ENCODE assay signal across 23 mouse cellular contexts in the genomic region with DNA sequence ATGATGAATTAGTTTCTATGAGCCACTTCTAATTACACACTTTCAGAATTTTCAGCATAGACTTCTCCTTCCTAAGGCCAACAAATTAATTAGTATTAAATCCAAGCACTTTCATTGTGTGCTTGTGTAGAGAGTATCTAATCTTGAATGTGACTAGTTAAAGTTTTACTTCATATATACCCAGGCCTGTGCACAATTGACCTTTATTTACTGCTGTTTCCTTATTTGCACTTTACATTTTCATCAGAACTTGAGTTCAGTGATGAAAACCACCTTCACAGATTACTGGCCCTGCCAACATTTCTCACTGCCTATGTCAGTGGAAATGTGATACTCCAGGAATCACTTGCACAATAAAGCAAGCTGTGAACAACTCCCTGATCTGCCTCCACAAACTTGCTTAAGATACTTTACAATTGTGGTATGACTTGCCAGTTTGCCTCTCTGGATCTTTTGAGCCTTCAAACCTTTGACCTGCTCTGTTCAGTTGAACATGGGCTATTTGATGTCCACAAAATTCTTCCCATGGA.
DNase-seq lines count a peak whose midpoint lies in the region; ATAC-seq and TF ChIP-seq lines count a peak whose summit lies in the region.
"Had no signal": no experiment of that assay in that cellular context is flagged by ENCODE, and none has a peak within 500 bp of the region (broad histone marks: within the 10 kb centered on the region; RNA-seq: fewer than 3 reads in every experiment).

No protein-coding gene starts in this region.

- no peak overlapping the region for H3K4me3 ChIP-seq in kidney, embryonic 16.5 days (ENCODE audit: low read length)
- no peak overlapping the region for H3K4me3 ChIP-seq in embryonic fibroblast, embryonic 13.5 days (ENCODE audit: insufficient read depth, low read length)
- no peak overlapping the region for H3K4me3 ChIP-seq in stomach, postnatal 0 days (ENCODE audit: low read depth, low read length)
- H3K4me3 ChIP-seq: erythroblast, embryonic 14.5 days; forebrain, embryonic 13.5 days; gastrocnemius, adult 2 months; heart, embryonic 15.5 days; intestine, embryonic 15.5 days; kidney, embryonic 15.5 days; limb, embryonic 13.5 days; liver, embryonic 12.5 days; midbrain, embryonic 15.5 days; neural tube, embryonic 13.5 days had no signal

- H3K27ac ChIP-seq in kidney, embryonic 16.5 days (ENCODE audit: low read length), result no peak overlapping the region
- H3K27ac ChIP-seq in embryonic fibroblast, embryonic 13.5 days (ENCODE audit: insufficient read depth, low read length), result peak overlapping the region; percentile 89
- peak overlapping the region; percentile 56; the same call in 1 of the 2 replicates for H3K27ac ChIP-seq in stomach, postnatal 0 days (replicated peaks)
- H3K27ac ChIP-seq: forebrain, embryonic 13.5 days; gastrocnemius, adult 2 months; heart, embryonic 15.5 days; intestine, embryonic 15.5 days; kidney, embryonic 15.5 days; limb, embryonic 13.5 days; liver, embryonic 12.5 days; midbrain, embryonic 15.5 days; neural tube, embryonic 13.5 days had no signal

- H3K4me2 ChIP-seq in kidney, embryonic 16.5 days (replicated peaks; ENCODE audit: low read depth, low read length), result no peak overlapping the region
- H3K4me2 ChIP-seq in stomach, postnatal 0 days (replicated peaks; ENCODE audit: low read depth), result no peak overlapping the region
- H3K4me2 ChIP-seq: forebrain, embryonic 13.5 days; heart, embryonic 15.5 days; intestine, embryonic 15.5 days; kidney, embryonic 15.5 days; limb, embryonic 13.5 days; liver, embryonic 12.5 days; midbrain, embryonic 15.5 days; neural tube, embryonic 13.5 days had no signal

- TF ChIP-seq CTCF in embryonic fibroblast, embryonic 13.5 days (IDR thresholded peaks at IDR 0.05; ENCODE audit: borderline replicate concordance, insufficient read depth, low read length), result no peak
- TF ChIP-seq CTCF in stomach, postnatal 0 days (IDR thresholded peaks at IDR 0.05; ENCODE audit: low read depth), result no peak

- H3K36me3 ChIP-seq in kidney, embryonic 16.5 days (ENCODE audit: insufficient read depth, low read length), result no peaks in the 10 kb centered on the region
- no peaks in the 10 kb centered on the region for H3K36me3 ChIP-seq in stomach, postnatal 0 days (ENCODE audit: control insufficient read depth, insufficient read depth, low read length)
- H3K36me3 ChIP-seq: heart, embryonic 15.5 days; intestine, embryonic 15.5 days; kidney, embryonic 15.5 days; limb, embryonic 13.5 days; liver, embryonic 12.5 days; midbrain, embryonic 15.5 days; neural tube, embryonic 13.5 days had no signal

- peak; percentile 51; the same call in 1 of the 2 replicates for ATAC-seq in kidney, embryonic 16.5 days (ENCODE audit: low FRiP score, low TSS enrichment)
- peak; percentile 91 for ATAC-seq in stomach, postnatal 0 days (ENCODE audit: low FRiP score, low TSS enrichment)
- ATAC-seq: forebrain, embryonic 13.5 days; hindbrain, embryonic 16.5 days; intestine, embryonic 15.5 days; liver, embryonic 12.5 days; midbrain, embryonic 15.5 days had no signal

- no peak for DNase-seq in kidney, postnatal 10 days
- DNase-seq in 416B (ENCODE audit: low read depth), result peak; percentile 64
- peak; percentile 40 for DNase-seq in stomach, postnatal 0 days (ENCODE audit: low spot score)
- no peak for DNase-seq in right cerebral cortex, postnatal 4 days
- DNase-seq in frontal cortex, postnatal 25 days (ENCODE audit: low spot score in 2 of 2), result no peak
- DNase-seq: adrenal gland, postnatal 36 days; cerebellum, adult 11 months; cerebellum, adult 9-11 months; gastrocnemius, adult 2 months; lung, postnatal 4 days; retina, postnatal 1 day had no signal

- H3K9ac ChIP-seq in kidney, embryonic 16.5 days (replicated peaks; ENCODE audit: low read length), result no peak overlapping the region
- H3K9ac ChIP-seq in stomach, postnatal 0 days (ENCODE audit: low read length), result no peak overlapping the region
- H3K9ac ChIP-seq: forebrain, embryonic 13.5 days; heart, embryonic 15.5 days; intestine, embryonic 15.5 days; kidney, embryonic 15.5 days; limb, embryonic 13.5 days; liver, embryonic 12.5 days; midbrain, embryonic 15.5 days; neural tube, embryonic 13.5 days had no signal

- H3K9me3 ChIP-seq in kidney, embryonic 16.5 days (ENCODE audit: low read length), result no peaks in the 10 kb centered on the region
- no peaks in the 10 kb centered on the region for H3K9me3 ChIP-seq in stomach, postnatal 0 days (ENCODE audit: control insufficient read depth, low read length)
- H3K9me3 ChIP-seq: forebrain, embryonic 13.5 days; heart, embryonic 15.5 days; intestine, embryonic 15.5 days; kidney, embryonic 15.5 days; limb, embryonic 13.5 days; liver, embryonic 12.5 days; midbrain, embryonic 15.5 days; neural tube, embryonic 13.5 days had no signal

- no peak for TF ChIP-seq EP300 in stomach, postnatal 0 days (optimal IDR thresholded peaks at IDR 0.05)

- H3K27me3 ChIP-seq in kidney, embryonic 16.5 days (ENCODE audit: insufficient read depth, low read length), result no peaks in the 10 kb centered on the region
- no peaks in the 10 kb centered on the region for H3K27me3 ChIP-seq in stomach, postnatal 0 days (ENCODE audit: control insufficient read depth, insufficient read depth, low read length)
- H3K27me3 ChIP-seq: forebrain, embryonic 13.5 days; heart, embryonic 15.5 days; intestine, embryonic 15.5 days; kidney, embryonic 15.5 days; limb, embryonic 13.5 days; liver, embryonic 12.5 days; midbrain, embryonic 15.5 days; neural tube, embryonic 13.5 days had no signal

- no peaks in the 10 kb centered on the region for H3K4me1 ChIP-seq in kidney, embryonic 16.5 days (ENCODE audit: insufficient read depth, low read length)
- H3K4me1 ChIP-seq in embryonic fibroblast, embryonic 13.5 days (ENCODE audit: control insufficient read depth, insufficient read depth, low read length), result peaks cover 8% of the 10 kb centered on the region
- no peaks in the 10 kb centered on the region for H3K4me1 ChIP-seq in stomach, postnatal 0 days (replicated peaks; ENCODE audit: control insufficient read depth, insufficient read depth)
- H3K4me1 ChIP-seq: forebrain, embryonic 13.5 days; heart, embryonic 15.5 days; intestine, embryonic 15.5 days; kidney, embryonic 15.5 days; liver, embryonic 12.5 days; midbrain, embryonic 15.5 days; neural tube, embryonic 13.5 days had no signal

- no peak for TF ChIP-seq POLR2A in embryonic fibroblast, embryonic 13.5 days (IDR thresholded peaks at IDR 0.05; ENCODE audit: low read depth, low read length)

Comparison
In these comparisons a context has a peak if more than half of its experiments do, and no peak if none do; other contexts are left out.
1. DNase-seq: peak in 416B (single experiment) and stomach, postnatal 0 days (single experiment); none in kidney, postnatal 10 days (single experiment), right cerebral cortex, postnatal 4 days (single experiment) and frontal cortex, postnatal 25 days (0 of 2).